Mouse (Mus musculus) liver, embryonic 13.5 days (tissue): ENCODE data around the gene Agpat1. TPM values are rescaled to one million over a fixed set of nuclear protein-coding genes. Genes with fewer than 3 reads are reported as not detected.

ENCODE experiments used
- ATAC-seq: fragments of 200-750 bp; cut with Nextera tagmentation; 2 replicates; pipeline ENCODE4 v1.8.0; 2017; ENCODE audit warnings: low read depth, mild to moderate bottlenecking, moderate number of reproducible peaks, moderate library complexity
- DNase-seq: peaks from one replicate; pipeline ENCODE4 v3.0.0; 2022
- H3K27ac ChIP-seq: fragments of 300-500 bp; sonication (generic); 2 replicates; pipeline ENCODE4 v1.5.1; 2015; ENCODE audit warnings: moderate library complexity, mild to moderate bottlenecking, inconsistent platforms
- H3K27me3 ChIP-seq: fragments of 300-500 bp; sonication (generic); 2 replicates; pipeline ENCODE4 v1.6.1; 2015; ENCODE audit warnings: mild to moderate bottlenecking, inconsistent platforms
- H3K36me3 ChIP-seq: fragments of 300-500 bp; sonication (generic); 2 replicates; pipeline ENCODE4 v1.6.1; 2015; ENCODE audit warnings: mild to moderate bottlenecking, inconsistent platforms
- H3K4me1 ChIP-seq: fragments of 300-500 bp; sonication (generic); replicated peaks from 2 replicates; pipeline ENCODE4 v1.6.1; 2015; ENCODE audit warnings: inconsistent platforms
- H3K4me2 ChIP-seq: fragments of 300-500 bp; sonication (generic); 2 replicates; pipeline ENCODE4 v1.6.1; 2015; ENCODE audit warnings: inconsistent platforms, mild to moderate bottlenecking, moderate library complexity
- H3K4me3 ChIP-seq: fragments of 300-500 bp; sonication (generic); replicated peaks from 2 replicates; pipeline ENCODE4 v1.5.1; 2015; ENCODE audit warnings: mild to moderate bottlenecking, inconsistent platforms
- H3K9ac ChIP-seq: fragments of 300-500 bp; sonication (generic); 2 replicates; pipeline ENCODE4 v1.6.1; 2015; ENCODE audit warnings: mild to moderate bottlenecking, inconsistent platforms
- H3K9me3 ChIP-seq: fragments of 300-500 bp; sonication (generic); replicated peaks from 2 replicates; pipeline ENCODE4 v1.6.1; 2016; ENCODE audit warnings: inconsistent platforms
- WGBS: fragments of 180-500 bp; shearing (Covaris S2); methylation state at CpG from one replicate; pipeline ENCODE4 v1.1.7; 2015; ENCODE audit not compliant: insufficient replicate concordance; 5-methylcytosine and 5-hydroxymethylcytosine counted together
- polyA plus RNA-seq: library from polyadenylated mRNA; unstranded; fragments of >200 nt; fragmentation: Nextera tagmentation; extraction: Ambion mirVana; gene quantifications from 2 replicates; pipeline ENCODE4 v1.2.1, GENCODE M21; 2015

Gene Agpat1
- polyA plus RNA-seq = 24.9 and 27.0 TPM in 2 replicates

GRCm38 (mm10) chr17:34604061-34604508 is at the start of gene Agpat1:
Agpat1 (plus strand) TSS chr17:34604262.
- Histone ChIP-seq H3K4me2 (peak within 1 kb of the TSS; percentile 93), H3K9me3 (no peaks in the 10 kb centered on the region), H3K27ac (peak within 1 kb of the TSS; percentile 89), H3K9ac (peak within 1 kb of the TSS; percentile 97), H3K27me3 (no peaks in the 10 kb centered on the region), H3K36me3 (peaks cover 32% of the 10 kb centered on the region), H3K4me3 (peak within 1 kb of the TSS; percentile 95), H3K4me1 (peaks cover 68% of the 10 kb centered on the region)
- peak; percentile 80 for ATAC-seq
- WGBS = under 1% methylated on average over 35 of the region's 35 CpGs
- peak; percentile 97 for DNase-seq

- Histone ChIP-seq H3K9ac (no peak overlapping the region), H3K4me1 (peaks cover 9% of the 10 kb centered on the region), H3K27ac (no peak overlapping the region), H3K27me3 (peaks cover 7% of the 10 kb centered on the region; the same call in 1 of the 2 replicates), H3K4me2 (no peak overlapping the region), H3K36me3 (no peaks in the 10 kb centered on the region), H3K9me3 (no peaks in the 10 kb centered on the region), H3K4me3 (no peak overlapping the region)
- ATAC-seq (no peak), DNase-seq (peak; percentile 58)
- 20% methylated on average over 5 of the region's 5 CpGs for WGBS
These were observed 48.6 kb upstream of the Agpat1 start for GRCm38 (mm10) chr17:34555483-34555882.

- Histone ChIP-seq H3K36me3 (no peaks in the 10 kb centered on the region), H3K9me3 (no peaks in the 10 kb centered on the region), H3K27ac (no peak overlapping the region), H3K9ac (no peak overlapping the region), H3K4me2 (no peak overlapping the region), H3K4me3 (no peak overlapping the region), H3K4me1 (peaks cover 17% of the 10 kb centered on the region), H3K27me3 (peaks cover 7% of the 10 kb centered on the region; the same call in 1 of the 2 replicates)
- ATAC-seq (no peak), DNase-seq (no peak)
- 50% methylated on average over 8 of the region's 8 CpGs for WGBS
These were observed 47.7 kb upstream of the Agpat1 start for GRCm38 (mm10) chr17:34556406-34556805.

GRCm38 (mm10) chr17:34557411-34557810 is 46.7 kb upstream of the Agpat1 start:
- Histone ChIP-seq H3K27me3 (peaks cover 7% of the 10 kb centered on the region; the same call in 1 of the 2 replicates), H3K9ac (no peak overlapping the region), H3K4me2 (no peak overlapping the region), H3K36me3 (no peaks in the 10 kb centered on the region), H3K4me3 (no peak overlapping the region), H3K9me3 (no peaks in the 10 kb centered on the region), H3K27ac (no peak overlapping the region), H3K4me1 (peaks cover 19% of the 10 kb centered on the region)
- 67% methylated on average over 11 of the region's 11 CpGs for whole genome bisulfite sequencing
- DNase-seq = no peak
- no peak for ATAC-seq

GRCm38 (mm10) chr17:34559116-34559515 is 44.9 kb upstream of the Agpat1 start:
- no peak for DNase-seq
- H3K4me3 ChIP-seq = no peak overlapping the region
- H3K9me3 ChIP-seq = no peaks in the 10 kb centered on the region
- H3K9ac ChIP-seq = no peak overlapping the region
- no peaks in the 10 kb centered on the region for H3K36me3 ChIP-seq
- H3K4me1 ChIP-seq = peaks cover 22% of the 10 kb centered on the region
- H3K27me3 ChIP-seq = peaks cover 7% of the 10 kb centered on the region; the same call in 1 of the 2 replicates
- H3K4me2 ChIP-seq = no peak overlapping the region
- ATAC-seq = no peak
- no peak overlapping the region for H3K27ac ChIP-seq
- WGBS = 74% methylated on average over 7 of the region's 7 CpGs

- ATAC-seq (no peak), DNase-seq (no peak)
- Histone ChIP-seq H3K4me1 (peaks cover 29% of the 10 kb centered on the region), H3K4me2 (no peak overlapping the region), H3K27me3 (peaks cover 7% of the 10 kb centered on the region; the same call in 1 of the 2 replicates), H3K36me3 (no peaks in the 10 kb centered on the region), H3K9me3 (no peaks in the 10 kb centered on the region), H3K27ac (no peak overlapping the region), H3K4me3 (no peak overlapping the region), H3K9ac (no peak overlapping the region)
- WGBS = 22% methylated on average over 15 of the region's 15 CpGs
These were observed 44.2 kb upstream of the Agpat1 start for GRCm38 (mm10) chr17:34559895-34560294.

GRCm38 (mm10) chr17:34560438-34560837 is 43.6 kb upstream of the Agpat1 start:
- H3K4me2 ChIP-seq = no peak overlapping the region
- peaks cover 7% of the 10 kb centered on the region; the same call in 1 of the 2 replicates for H3K27me3 ChIP-seq
- no peaks in the 10 kb centered on the region for H3K9me3 ChIP-seq
- peaks cover 29% of the 10 kb centered on the region for H3K4me1 ChIP-seq
- H3K36me3 ChIP-seq = no peaks in the 10 kb centered on the region
- WGBS = 77% methylated on average over 6 of the region's 6 CpGs
- H3K27ac ChIP-seq = no peak overlapping the region
- H3K9ac ChIP-seq = no peak overlapping the region
- DNase-seq (no peak), ATAC-seq (no peak)
- no peak overlapping the region for H3K4me3 ChIP-seq

- Histone ChIP-seq H3K9ac (no peak overlapping the region), H3K9me3 (no peaks in the 10 kb centered on the region), H3K4me3 (no peak overlapping the region), H3K36me3 (no peaks in the 10 kb centered on the region), H3K4me2 (0 out of 2 replicates have a peak overlapping the region, but pooled peaks have one; percentile 32), H3K27ac (no peak overlapping the region), H3K27me3 (peaks cover 7% of the 10 kb centered on the region; the same call in 1 of the 2 replicates), H3K4me1 (peaks cover 29% of the 10 kb centered on the region)
- WGBS = 22% methylated on average over 8 of the region's 8 CpGs
- no peak for ATAC-seq
- no peak for DNase-seq
These were observed 42.9 kb upstream of the Agpat1 start for GRCm38 (mm10) chr17:34561200-34561599.

- no peaks in the 10 kb centered on the region for H3K36me3 ChIP-seq
- H3K9ac ChIP-seq = no peak overlapping the region
- ATAC-seq = no peak
- WGBS = 57% methylated on average over 3 of the region's 3 CpGs
- no peaks in the 10 kb centered on the region for H3K9me3 ChIP-seq
- H3K27me3 ChIP-seq = peaks cover 6% of the 10 kb centered on the region; the same call in 1 of the 2 replicates
- no peak overlapping the region for H3K4me3 ChIP-seq
- no peak for DNase-seq
- no peak overlapping the region for H3K4me2 ChIP-seq
- no peak overlapping the region for H3K27ac ChIP-seq
- peaks cover 29% of the 10 kb centered on the region for H3K4me1 ChIP-seq
These were observed 41.5 kb upstream of the Agpat1 start for GRCm38 (mm10) chr17:34562595-34562994.

GRCm38 (mm10) chr17:34563354-34563753 is 40.7 kb upstream of the Agpat1 start:
- H3K27me3 ChIP-seq = peaks cover 8% of the 10 kb centered on the region; the same call in 1 of the 2 replicates
- no peak overlapping the region for H3K4me3 ChIP-seq
- ATAC-seq = no peak
- no peak overlapping the region for H3K4me2 ChIP-seq
- DNase-seq = no peak
- no peaks in the 10 kb centered on the region for H3K9me3 ChIP-seq
- WGBS = 63% methylated on average over 11 of the region's 11 CpGs
- no peak overlapping the region for H3K27ac ChIP-seq
- peaks cover 29% of the 10 kb centered on the region for H3K4me1 ChIP-seq
- H3K36me3 ChIP-seq = no peaks in the 10 kb centered on the region
- H3K9ac ChIP-seq = no peak overlapping the region

- Histone ChIP-seq H3K4me3 (no peak within 1 kb of the TSS), H3K9ac (no peak within 1 kb of the TSS), H3K4me2 (peak within 1 kb of the TSS; percentile 0; the same call in 1 of the 2 replicates), H3K4me1 (peaks cover 29% of the 10 kb centered on the region), H3K36me3 (no peaks in the 10 kb centered on the region), H3K27ac (0 out of 2 replicates have a peak within 1 kb of the TSS, but pooled peaks have one; percentile 35), H3K9me3 (no peaks in the 10 kb centered on the region), H3K27me3 (peaks cover 12% of the 10 kb centered on the region; the same call in 1 of the 2 replicates)
- WGBS = 10% methylated on average over 6 of the region's 6 CpGs
- 0 out of 2 replicates have a peak, but pooled peaks have one; percentile 36 for ATAC-seq
- no peak for DNase-seq
These were observed 40.0 kb upstream of the Agpat1 start, which contains the start of gene Notch4 for GRCm38 (mm10) chr17:34564003-34564421. Notch4 (plus strand) TSS chr17:34564268.

- Histone ChIP-seq H3K36me3 (no peaks in the 10 kb centered on the region), H3K4me3 (no peak overlapping the region), H3K9ac (no peak overlapping the region), H3K4me1 (peaks cover 24% of the 10 kb centered on the region), H3K27ac (0 out of 2 replicates have a peak overlapping the region, but pooled peaks have one; percentile 35), H3K4me2 (peak overlapping the region; percentile 0; the same call in 1 of the 2 replicates), H3K27me3 (peaks cover 12% of the 10 kb centered on the region; the same call in 1 of the 2 replicates), H3K9me3 (no peaks in the 10 kb centered on the region)
- ATAC-seq (no peak), DNase-seq (no peak)
- 50% methylated on average over 3 of the region's 3 CpGs for WGBS
These were observed 39.3 kb upstream of the Agpat1 start for GRCm38 (mm10) chr17:34564796-34565195.
